Mouse (Mus musculus): ENCODE data around the gene Canx. TPM values are rescaled to one million over a fixed set of nuclear protein-coding genes. Genes with fewer than 3 reads are reported as not detected.
"Not testable (repeated sequence)": the region's sequence is repeated elsewhere in the genome, so short reads cannot be mapped to it uniquely, and the experiment has no call there.

Gene Canx
- polyA plus RNA-seq (2015; fragmentation: Nextera tagmentation; extraction: Ambion mirVana): 311 and 331 TPM in 2 replicates

- WGBS: under 1% methylated on average over 63 of the region's 64 CpGs
- peak within 1 kb of the TSS; percentile 88 for H3K27ac ChIP-seq
- peaks cover 5% of the 10 kb centered on the region; the same call in 1 of the 2 replicates for H3K36me3 ChIP-seq
- peak; percentile 98 for ATAC-seq (ENCODE audit: low FRiP score, low read depth)
- peak within 1 kb of the TSS; percentile 83 for H3K4me2 ChIP-seq (replicated peaks)
- H3K4me1 ChIP-seq: peaks cover 34% of the 10 kb centered on the region
- H3K4me3 ChIP-seq: peak within 1 kb of the TSS; percentile 94
- H3K9ac ChIP-seq: peak within 1 kb of the TSS; percentile 97
- no peaks in the 10 kb centered on the region for H3K27me3 ChIP-seq
- H3K9me3 ChIP-seq: no peaks in the 10 kb centered on the region
Measured at GRCm38 (mm10) chr11:50325496-50326301, at the start of gene Canx. Gene Canx (minus strand): TSS chr11:50325673.

- Histone ChIP-seq H3K27me3 (no peaks in the 10 kb centered on the region), H3K9ac (no peak overlapping the region)
- 86% methylated on average over 13 of the region's 13 CpGs for WGBS
Measured at GRCm38 (mm10) chr11:50374286-50375015, 49.0 kb upstream of the Canx start.

GRCm38 (mm10) chr11:50373621-50374020 is 48.1 kb upstream of the Canx start:
- WGBS: 83% methylated on average over 1 of the region's 1 CpGs
- Histone ChIP-seq H3K4me2 (replicated peaks) (no peak overlapping the region), H3K9ac (no peak overlapping the region)

More at GRCm38 (mm10) chr11:50374286-50375015, 49.0 kb upstream of the Canx start:
- no peak for ATAC-seq (ENCODE audit: low FRiP score, low read depth)
- H3K4me3 ChIP-seq: no peak overlapping the region
- H3K9me3 ChIP-seq: no peaks in the 10 kb centered on the region
- peaks cover 9% of the 10 kb centered on the region for H3K36me3 ChIP-seq
- H3K4me2 ChIP-seq (replicated peaks): no peak overlapping the region
- peaks cover 16% of the 10 kb centered on the region for H3K4me1 ChIP-seq
- H3K27ac ChIP-seq: no peak overlapping the region

GRCm38 (mm10) chr11:50373086-50373485 is 47.6 kb upstream of the Canx start:
- H3K36me3 ChIP-seq: no peaks in the 10 kb centered on the region
- no peaks in the 10 kb centered on the region for H3K9me3 ChIP-seq
- no peak overlapping the region for H3K4me3 ChIP-seq
- no peaks in the 10 kb centered on the region for H3K27me3 ChIP-seq
- H3K4me1 ChIP-seq: peaks cover 11% of the 10 kb centered on the region
- no peak overlapping the region for H3K27ac ChIP-seq
- H3K4me2 ChIP-seq (replicated peaks): no peak overlapping the region
- no peak for ATAC-seq (ENCODE audit: low FRiP score, low read depth)
- H3K9ac ChIP-seq: no peak overlapping the region

More at GRCm38 (mm10) chr11:50373621-50374020, 48.1 kb upstream of the Canx start:
- Histone ChIP-seq H3K27me3 (no peaks in the 10 kb centered on the region), H3K27ac (no peak overlapping the region), H3K4me3 (no peak overlapping the region), H3K4me1 (peaks cover 11% of the 10 kb centered on the region), H3K9me3 (no peaks in the 10 kb centered on the region), H3K36me3 (0 out of 2 replicates have a peak, but pooled peaks cover under 1% of the 10 kb centered on the region)
- no peak for ATAC-seq (ENCODE audit: low FRiP score, low read depth)

- Histone ChIP-seq H3K4me1 (peaks cover 11% of the 10 kb centered on the region), H3K36me3 (no peaks in the 10 kb centered on the region), H3K4me3 (peak overlapping the region; percentile 45), H3K9ac (peak overlapping the region; percentile 66), H3K9me3 (no peaks in the 10 kb centered on the region), H3K4me2 (replicated peaks) (peak overlapping the region; percentile 66), H3K27me3 (no peaks in the 10 kb centered on the region), H3K27ac (no peak overlapping the region)
- ATAC-seq (ENCODE audit: low FRiP score, low read depth): no peak
- whole genome bisulfite sequencing: 91% methylated on average over 1 of the region's 1 CpGs
Measured at GRCm38 (mm10) chr11:50371911-50372310, 46.4 kb upstream of the Canx start.

GRCm38 (mm10) chr11:50371399-50371841 is 45.9 kb upstream of the Canx start:
- H3K27me3 ChIP-seq: no peaks in the 10 kb centered on the region
- peaks cover 8% of the 10 kb centered on the region for H3K4me1 ChIP-seq
- peak overlapping the region; percentile 66 for H3K4me2 ChIP-seq (replicated peaks)
- ATAC-seq (ENCODE audit: low FRiP score, low read depth): 0 out of 2 replicates have a peak, but pooled peaks have one; percentile 59
- peak overlapping the region; percentile 66 for H3K9ac ChIP-seq
- no peak overlapping the region for H3K27ac ChIP-seq
- 2% methylated on average over 18 of the region's 18 CpGs for WGBS
- no peaks in the 10 kb centered on the region for H3K36me3 ChIP-seq
- H3K4me3 ChIP-seq: peak overlapping the region; percentile 45
- H3K9me3 ChIP-seq: no peaks in the 10 kb centered on the region

- Histone ChIP-seq H3K27me3 (no peaks in the 10 kb centered on the region), H3K9me3 (no peaks in the 10 kb centered on the region), H3K27ac (no peak overlapping the region), H3K4me2 (replicated peaks) (peak overlapping the region; percentile 66), H3K4me3 (peak overlapping the region; percentile 45), H3K4me1 (peaks cover 3% of the 10 kb centered on the region; the same call in 1 of the 2 replicates), H3K9ac (no peak overlapping the region; the same call in 1 of the 2 replicates), H3K36me3 (no peaks in the 10 kb centered on the region)
- WGBS: 69% methylated on average over 4 of the region's 4 CpGs
- ATAC-seq (ENCODE audit: low FRiP score, low read depth): no peak
Measured at GRCm38 (mm10) chr11:50370969-50371368, 45.5 kb upstream of the Canx start.

GRCm38 (mm10) chr11:50369360-50369911 is 44.0 kb upstream of the Canx start:
- Histone ChIP-seq H3K9me3 (no peaks in the 10 kb centered on the region), H3K27me3 (no peaks in the 10 kb centered on the region), H3K4me3 (no peak overlapping the region), H3K4me2 (replicated peaks) (no peak overlapping the region), H3K4me1 (0 out of 2 replicates have a peak, but pooled peaks cover 3% of the 10 kb centered on the region), H3K27ac (no peak overlapping the region), H3K9ac (no peak overlapping the region), H3K36me3 (no peaks in the 10 kb centered on the region)
- whole genome bisulfite sequencing: 91% methylated on average over 5 of the region's 5 CpGs
- ATAC-seq (ENCODE audit: low FRiP score, low read depth): no peak

GRCm38 (mm10) chr11:50367531-50367930 is 42.1 kb upstream of the Canx start:
- H3K27me3 ChIP-seq: no peaks in the 10 kb centered on the region
- H3K4me2 ChIP-seq (replicated peaks): no peak overlapping the region
- 91% methylated on average over 9 of the region's 9 CpGs for WGBS
- ATAC-seq (ENCODE audit: low FRiP score, low read depth): no peak
- no peak overlapping the region for H3K27ac ChIP-seq
- no peak overlapping the region for H3K4me3 ChIP-seq
- no peaks in the 10 kb centered on the region for H3K36me3 ChIP-seq
- no peak overlapping the region for H3K9ac ChIP-seq
- H3K4me1 ChIP-seq: 0 out of 2 replicates have a peak, but pooled peaks cover 3% of the 10 kb centered on the region
- H3K9me3 ChIP-seq: no peaks in the 10 kb centered on the region

GRCm38 (mm10) chr11:50365322-50365721 is 39.8 kb upstream of the Canx start:
- no peak for ATAC-seq (ENCODE audit: low FRiP score, low read depth)
- H3K27me3 ChIP-seq: no peaks in the 10 kb centered on the region
- H3K9me3 ChIP-seq: no peaks in the 10 kb centered on the region
- no peak overlapping the region for H3K9ac ChIP-seq
- no peak overlapping the region for H3K27ac ChIP-seq
- no peaks in the 10 kb centered on the region for H3K36me3 ChIP-seq
- H3K4me3 ChIP-seq: no peak overlapping the region
- no peaks in the 10 kb centered on the region for H3K4me1 ChIP-seq
- no peak overlapping the region for H3K4me2 ChIP-seq (replicated peaks)

- H3K27ac ChIP-seq: no peak overlapping the region
- H3K36me3 ChIP-seq: no peaks in the 10 kb centered on the region
- no peaks in the 10 kb centered on the region for H3K27me3 ChIP-seq
- peak; percentile 70; the same call in 1 of the 2 replicates for ATAC-seq (ENCODE audit: low FRiP score, low read depth)
- H3K9ac ChIP-seq: no peak overlapping the region
- H3K4me1 ChIP-seq: no peaks in the 10 kb centered on the region
- H3K4me3 ChIP-seq: no peak overlapping the region
- 6% methylated on average over 4 of the region's 4 CpGs for WGBS
- H3K9me3 ChIP-seq: no peaks in the 10 kb centered on the region
- no peak overlapping the region for H3K4me2 ChIP-seq (replicated peaks)
Measured at GRCm38 (mm10) chr11:50364548-50364947, 39.1 kb upstream of the Canx start.

- WGBS: 69% methylated on average over 1 of the region's 1 CpGs
- not testable (repeated sequence) for H3K9ac ChIP-seq; ATAC-seq (ENCODE audit: low FRiP score, low read depth); H3K4me3 ChIP-seq; H3K4me1 ChIP-seq; H3K27ac ChIP-seq; H3K36me3 ChIP-seq; H3K4me2 ChIP-seq (replicated peaks); H3K27me3 ChIP-seq; H3K9me3 ChIP-seq
Measured at GRCm38 (mm10) chr11:50361282-50361681, 35.8 kb upstream of the Canx start.
